Mouse (Mus musculus) kidney, adult 11 months (tissue): ENCODE results near the gene Pdzrn3.

Experiments
- DNase-seq: peaks from one replicate; pipeline ENCODE4 v3.0.0; 2022

Pdzrn3 gene

DNA sequence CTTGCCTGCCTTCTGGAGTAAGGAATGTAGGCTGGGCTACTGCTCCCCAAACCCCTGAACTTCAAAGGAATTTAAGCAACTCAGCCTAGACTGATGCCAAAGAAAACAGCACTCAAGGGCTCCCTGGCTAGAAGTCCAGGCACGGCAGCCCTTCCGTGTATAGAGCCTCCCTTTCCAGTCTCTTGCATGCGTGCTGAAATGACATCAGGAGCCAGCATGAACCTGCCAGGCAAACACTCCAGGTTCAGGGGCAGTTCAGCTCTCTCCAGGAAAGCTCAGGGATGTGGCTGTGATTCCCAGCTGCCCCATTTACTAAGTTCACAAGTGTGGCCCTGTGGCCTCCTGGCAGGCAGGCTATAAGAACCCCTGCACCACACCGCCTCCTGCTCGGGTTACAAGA is 126.5 kb downstream of the Pdzrn3 start:
- peak; percentile 21 for DNase-seq

DNA sequence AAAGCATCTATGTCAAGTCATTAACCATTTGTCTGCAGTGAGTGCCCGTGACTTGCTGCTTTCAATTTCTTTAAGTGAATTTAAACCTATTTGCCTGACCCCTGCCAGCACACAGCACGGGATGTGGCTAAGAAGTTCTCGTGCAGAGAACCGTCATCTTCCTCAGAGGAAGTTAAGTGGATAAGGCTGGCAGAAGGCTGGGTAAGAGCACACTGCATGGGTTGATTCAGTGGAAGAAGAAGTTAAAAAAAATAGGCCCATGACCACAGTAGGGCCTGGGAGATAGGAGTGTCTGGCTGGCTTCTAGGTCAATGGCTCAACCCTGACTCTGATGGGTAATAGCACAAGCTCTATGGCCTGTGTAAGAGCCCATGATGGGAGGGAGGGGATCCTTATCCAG is 131.6 kb downstream of the Pdzrn3 start:
- no peak for DNase-seq

DNA sequence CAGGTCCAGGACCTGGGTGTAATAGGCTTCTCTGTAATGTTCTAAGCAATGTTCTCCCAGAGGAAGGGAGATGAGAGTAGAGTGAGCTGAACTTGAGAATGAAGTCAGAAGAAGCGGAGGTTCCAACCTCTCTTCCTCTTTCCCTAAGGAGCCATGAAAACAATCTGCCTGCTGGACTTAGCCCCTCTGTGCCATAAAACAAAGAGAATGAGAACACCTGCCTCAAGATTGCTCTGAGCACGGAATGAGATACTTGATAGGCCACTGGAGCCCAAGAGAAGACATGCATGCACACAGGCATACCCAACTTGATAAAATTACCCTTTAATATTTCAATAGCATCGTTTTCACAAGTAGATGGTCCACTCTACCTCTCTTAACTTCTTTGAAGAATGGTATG is 133.3 kb downstream of the Pdzrn3 start:
- DNase-seq = no peak

DNA sequence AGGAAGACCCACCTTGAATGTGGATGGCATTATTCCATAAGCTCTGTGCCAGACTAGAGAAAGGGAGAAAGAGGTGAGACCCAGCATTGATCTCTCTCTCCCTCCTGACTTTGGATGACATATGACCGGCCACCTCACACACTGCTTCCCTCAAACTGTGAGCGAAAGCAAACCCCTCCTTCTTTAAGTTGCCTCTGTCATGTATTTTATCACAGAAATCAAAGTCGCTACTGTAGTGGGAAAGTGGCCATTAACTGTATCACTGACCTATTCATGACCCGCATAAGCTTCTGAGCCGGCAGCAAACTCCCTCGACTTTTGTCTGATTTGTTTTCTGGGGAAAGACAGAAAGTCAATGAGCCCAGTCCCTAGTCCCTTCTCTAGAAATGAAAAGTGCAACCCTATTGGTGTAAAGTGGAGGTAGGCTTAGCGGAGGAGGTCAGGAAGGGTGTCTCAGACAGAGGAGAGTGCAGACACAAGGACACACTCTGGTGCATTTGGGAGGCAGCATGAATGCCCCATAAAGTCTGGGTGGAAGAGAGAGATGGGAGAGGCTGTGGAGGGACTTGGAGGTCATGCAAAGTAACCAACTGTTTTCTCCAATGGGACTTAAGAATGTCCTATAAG is 134.4 kb downstream of the Pdzrn3 start:
- DNase-seq = no peak

DNA sequence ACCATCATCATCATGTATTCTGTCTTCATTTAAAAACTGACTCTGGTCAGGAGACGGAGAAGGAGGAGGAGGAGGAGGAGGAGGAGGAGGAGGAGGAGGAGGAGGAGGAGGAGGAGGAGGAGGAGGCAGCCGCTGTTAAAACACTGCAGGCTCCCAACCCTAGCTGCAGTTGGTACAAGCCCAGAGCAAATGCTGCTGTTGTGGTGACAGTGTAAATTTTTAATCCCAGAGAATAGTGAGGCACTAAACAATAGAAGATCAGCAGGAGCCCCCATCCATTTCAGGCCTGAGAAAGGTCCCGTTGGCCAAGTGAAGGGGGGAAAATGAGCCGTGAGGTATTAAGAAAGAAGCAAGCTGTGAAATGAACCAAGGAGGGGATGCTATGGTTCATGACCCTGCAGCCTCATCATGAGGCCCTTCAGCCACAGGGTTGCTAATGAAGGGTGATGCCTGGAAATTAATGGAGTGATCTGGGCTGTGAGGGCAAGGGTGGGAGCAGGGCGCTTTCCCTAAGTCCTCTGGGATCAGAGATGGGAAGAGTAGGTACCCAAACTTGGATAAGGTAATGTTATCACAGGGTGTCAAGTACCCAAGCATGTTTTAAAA is 141.0 kb downstream of the Pdzrn3 start:
- no peak for DNase-seq

DNA sequence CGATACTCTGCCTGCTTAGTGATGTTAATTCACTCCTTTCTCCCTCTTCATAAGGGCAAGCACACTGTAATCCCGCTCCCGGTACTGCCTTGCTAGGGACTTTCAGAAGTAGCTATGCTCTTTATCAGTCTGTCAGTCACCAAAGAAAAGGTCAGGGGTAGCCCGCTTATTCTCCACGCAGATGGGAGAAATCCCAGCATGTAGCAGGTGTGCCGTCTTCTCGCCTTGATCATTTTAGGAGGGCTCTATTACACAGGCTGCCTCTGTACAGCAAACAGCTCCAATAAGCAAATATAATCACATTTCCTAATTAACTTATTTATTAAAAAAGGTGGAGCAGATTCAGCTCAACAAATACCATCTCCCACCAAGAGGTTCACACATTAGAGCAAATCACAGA is 141.5 kb downstream of the Pdzrn3 start:
- no peak for DNase-seq

DNA sequence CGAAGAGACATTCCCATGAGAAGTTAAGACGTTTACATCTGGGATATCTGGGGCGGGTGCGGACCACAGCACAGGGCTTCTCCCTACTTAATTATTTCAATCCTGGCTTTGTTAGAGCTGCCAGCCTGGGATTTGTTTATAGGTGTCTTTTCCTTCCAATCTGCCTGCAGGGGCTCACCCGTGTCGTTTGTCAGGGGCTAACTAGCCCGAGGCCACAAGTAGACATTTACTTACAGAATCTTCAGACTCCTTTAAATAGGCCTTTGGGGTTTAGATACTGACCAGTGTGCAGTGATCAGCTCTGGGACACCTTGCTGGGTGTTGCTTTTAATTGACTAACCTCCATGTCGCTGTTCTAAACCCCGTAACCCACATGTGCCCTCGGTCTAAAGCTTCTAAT is 143.3 kb downstream of the Pdzrn3 start:
- no peak for DNase-seq

DNA sequence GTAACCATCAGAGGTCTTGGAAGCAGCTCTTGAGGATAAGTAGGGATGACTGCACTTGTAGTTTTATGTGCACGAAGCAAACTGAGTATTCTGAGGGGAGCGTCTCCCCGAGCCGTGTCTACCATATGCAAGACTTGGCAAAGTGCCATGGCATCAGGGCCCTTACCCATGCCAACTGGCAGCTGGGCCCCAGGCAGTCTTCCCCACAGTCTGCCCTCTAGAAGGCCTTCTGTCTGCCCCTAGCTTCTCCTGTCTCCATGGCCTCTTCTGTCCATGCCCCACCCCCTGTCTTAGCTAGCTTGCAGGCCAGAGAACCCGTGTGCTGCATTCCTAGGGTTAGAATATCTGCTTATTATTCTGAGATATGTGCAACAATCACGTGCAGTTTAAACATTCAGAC is 144.0 kb downstream of the Pdzrn3 start:
- DNase-seq = no peak

DNA sequence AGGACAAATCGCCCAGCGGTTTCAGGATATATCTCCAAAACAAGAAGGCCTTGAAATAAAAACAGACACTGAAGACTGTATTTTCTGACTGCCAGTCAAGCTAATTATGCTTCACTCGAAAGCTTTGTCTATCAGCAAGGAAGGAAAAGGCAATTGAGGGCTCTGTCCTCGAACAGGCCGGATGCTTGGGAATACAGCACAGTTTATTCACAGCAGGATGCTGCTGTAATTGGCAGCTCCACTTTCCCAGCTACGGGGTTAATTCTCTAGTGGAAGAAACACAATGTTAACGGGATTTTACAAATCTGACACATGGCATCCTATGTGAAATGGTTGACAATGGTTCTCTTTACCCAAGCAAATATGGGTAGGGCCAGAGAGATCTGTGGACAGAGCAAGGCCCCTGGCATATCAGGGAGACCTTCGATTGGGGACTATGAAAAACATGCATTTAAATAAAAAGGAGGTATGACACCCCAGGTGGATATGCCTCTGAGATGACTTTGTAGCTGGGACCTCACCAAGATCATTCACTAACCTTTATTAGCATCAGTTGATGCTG is 150.3 kb downstream of the Pdzrn3 start:
- no peak for DNase-seq

DNA sequence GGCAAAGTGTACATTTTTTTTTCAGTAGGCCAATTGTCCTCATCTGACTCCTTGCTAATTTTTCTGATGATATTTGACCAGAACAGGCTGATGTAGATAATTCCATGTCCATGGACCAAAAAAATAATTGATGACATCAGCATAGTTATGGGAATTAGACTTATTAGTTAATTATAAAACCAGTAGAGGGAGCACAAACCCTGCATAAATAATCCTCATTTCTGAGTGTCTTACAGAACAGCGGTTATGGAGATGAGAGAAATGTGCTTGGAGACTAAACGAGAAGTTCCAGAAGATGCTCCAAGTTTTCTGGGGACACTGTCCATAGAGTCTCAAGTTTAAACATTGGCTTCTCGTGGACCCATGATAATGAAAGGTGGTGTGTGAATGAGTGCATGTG is 157.4 kb downstream of the Pdzrn3 start:
- DNase-seq = no peak

DNA sequence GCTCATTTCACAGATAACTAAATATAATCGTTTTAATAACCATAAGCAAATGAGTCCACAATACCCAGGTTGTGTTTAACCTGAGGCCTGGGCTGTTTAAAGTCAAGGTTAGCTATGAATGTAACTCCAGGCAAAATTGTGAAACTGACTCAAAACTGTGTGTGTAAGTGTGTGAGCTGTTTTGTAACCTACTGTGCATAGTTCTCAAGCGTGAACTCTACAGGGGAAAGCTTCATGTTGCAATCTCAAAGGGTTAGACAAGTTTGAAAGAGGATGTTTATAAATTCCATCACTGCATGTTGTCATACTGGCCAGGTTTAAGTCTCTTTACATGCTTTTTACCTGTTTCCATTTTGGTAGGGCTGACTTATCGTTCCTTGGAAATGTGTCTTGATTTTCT is 158.7 kb downstream of the Pdzrn3 start:
- DNase-seq = no peak

DNA sequence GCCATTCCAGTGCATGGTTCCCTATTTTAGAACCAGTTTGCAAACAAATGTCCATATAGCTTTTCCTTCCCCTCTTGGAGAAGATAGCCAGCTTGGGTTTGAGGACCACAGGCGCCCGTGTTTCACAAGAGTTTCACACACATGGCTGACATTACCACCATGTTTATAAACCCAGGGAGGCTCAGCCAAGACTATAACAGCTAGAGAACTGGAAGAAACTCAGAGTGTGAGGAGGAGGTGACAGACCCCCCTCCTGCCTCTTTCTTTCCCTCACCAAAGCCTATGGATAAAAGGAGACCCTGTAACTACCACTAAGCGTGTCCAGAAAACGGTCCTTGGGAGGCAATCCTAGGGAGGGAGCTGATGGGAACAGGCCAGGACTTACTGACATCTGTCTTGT is 159.5 kb downstream of the Pdzrn3 start:
- no peak for DNase-seq

DNA sequence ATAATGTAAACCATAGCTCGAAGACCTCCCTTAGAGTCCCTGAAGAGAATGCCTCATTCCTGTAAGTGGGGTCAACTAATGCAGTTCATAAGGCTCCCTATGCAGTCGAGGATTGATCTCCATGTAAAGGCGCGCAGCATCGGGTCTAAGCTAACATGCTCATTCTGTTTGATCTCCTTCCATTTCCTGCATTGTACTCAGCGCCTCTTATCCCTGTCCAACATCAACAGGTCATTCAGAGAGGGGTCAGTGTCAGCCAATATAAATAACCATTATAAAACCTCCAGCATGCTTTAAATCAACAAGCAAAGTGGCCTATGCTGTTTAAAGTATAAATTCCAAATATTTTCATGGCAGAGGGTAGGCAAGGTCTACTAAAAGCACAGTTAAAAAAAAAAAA is 159.9 kb downstream of the Pdzrn3 start:
- DNase-seq = no peak

DNA sequence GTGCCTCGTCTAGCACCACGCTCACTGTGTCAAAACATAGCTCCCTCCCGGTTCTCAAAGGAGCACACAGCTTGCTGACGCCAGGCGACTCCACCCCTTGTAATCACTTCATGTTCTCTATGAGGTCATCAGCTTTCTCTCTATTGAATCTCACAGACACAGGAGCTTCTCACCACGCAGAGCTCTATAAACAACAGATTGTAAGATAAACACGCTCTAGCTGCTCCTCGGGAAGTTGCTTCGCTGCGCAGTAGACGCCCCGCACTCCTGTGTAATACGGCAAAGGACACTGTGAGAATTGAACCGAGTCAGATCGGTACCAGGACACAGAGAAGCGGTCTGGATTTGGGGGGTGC is 162.3 kb downstream of the Pdzrn3 start:
- no peak for DNase-seq

DNA sequence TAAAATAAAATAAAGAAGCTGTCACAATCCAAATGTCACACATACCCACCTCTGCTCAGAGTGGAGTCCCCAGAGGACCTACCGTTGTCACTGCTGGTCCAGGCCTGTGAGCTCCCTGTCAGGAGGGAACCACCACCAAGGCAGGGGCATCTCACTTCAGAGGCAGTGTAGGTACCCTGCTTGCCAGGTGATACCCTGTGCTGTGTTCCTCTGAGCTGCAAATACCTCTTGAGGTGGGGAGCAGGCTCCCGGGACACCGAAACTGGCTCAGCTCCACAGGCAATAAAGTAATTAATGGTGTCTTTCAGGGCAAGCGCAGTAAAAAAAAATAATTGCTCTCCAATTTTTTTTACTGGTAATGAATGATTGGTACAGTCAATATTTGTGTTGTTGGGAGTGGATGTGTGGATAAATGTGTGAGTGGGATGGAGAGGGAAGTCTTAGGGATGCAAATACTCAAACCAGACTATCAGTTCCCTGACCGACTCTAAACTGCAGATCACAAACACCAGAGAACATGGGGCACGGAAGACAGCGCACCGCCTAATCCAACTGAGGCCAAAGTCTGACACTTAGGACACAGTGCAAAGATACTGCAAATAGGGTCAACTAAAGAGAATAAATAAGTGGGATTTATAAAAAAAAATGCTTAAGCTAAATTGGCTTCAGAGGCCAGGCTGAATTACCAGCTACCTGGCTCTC is 162.8 kb downstream of the Pdzrn3 start:
- DNase-seq = no peak

DNA sequence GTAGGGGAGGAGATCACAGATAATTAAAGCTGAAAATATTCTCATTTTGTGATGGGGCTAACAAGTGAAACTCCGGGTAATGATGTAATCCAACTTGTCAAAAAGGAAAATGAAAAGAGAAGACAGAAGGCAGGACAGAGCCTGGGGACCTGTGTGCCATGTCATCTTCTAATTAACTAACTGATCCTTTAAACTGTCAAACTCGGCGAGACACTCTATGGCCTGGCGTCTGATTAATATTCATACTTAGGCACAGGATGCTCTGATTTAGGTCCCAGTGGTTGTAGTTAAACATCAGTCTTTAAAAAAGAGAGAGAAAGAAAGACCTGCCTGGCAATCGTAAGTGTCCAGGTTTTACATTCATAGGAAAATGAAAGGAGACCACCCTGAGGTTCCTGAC is 164.6 kb downstream of the Pdzrn3 start:
- no peak for DNase-seq

DNA sequence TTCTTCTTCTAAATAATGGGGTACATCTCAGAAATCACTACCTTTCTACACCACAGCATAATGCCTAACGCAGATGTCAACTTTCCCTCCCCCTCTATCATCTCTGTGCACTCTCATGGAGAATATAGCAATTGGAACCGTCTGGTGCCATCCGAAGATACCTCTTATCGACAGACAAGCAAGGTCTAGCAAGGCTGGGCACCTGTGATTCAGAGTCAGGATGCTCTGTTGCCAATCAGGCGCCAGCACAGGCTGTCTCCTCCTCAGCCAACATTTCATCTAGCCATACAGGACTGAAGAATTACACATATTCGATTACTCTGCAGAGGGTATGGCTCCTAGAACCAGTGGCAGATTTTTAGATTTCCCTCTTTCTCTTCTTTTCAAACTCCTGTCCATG is 165.6 kb downstream of the Pdzrn3 start:
- DNase-seq = no peak

DNA sequence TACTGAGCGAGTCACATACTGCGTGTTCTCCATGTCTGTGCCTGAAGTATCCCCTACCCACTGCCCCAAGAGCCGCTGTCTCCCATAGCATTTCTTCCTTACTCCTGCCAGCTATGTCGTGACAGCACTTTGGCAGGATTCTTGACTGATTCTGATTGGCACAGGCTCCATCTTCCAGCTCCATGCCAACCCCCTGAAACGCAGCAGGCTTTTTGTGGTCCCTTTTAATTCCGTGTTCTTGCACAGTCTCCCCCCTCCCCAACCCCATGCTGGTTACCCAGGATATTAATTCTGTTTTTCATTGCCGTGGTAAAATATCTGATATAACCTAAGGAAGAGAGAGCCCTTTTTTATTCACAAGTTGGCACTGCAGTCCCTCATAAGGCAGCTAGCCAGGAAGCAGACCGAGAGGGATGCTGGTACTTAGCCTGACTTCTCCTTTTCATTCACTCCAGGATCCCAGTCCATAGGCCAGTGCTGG is 166.3 kb downstream of the Pdzrn3 start:
- DNase-seq = no peak

DNA sequence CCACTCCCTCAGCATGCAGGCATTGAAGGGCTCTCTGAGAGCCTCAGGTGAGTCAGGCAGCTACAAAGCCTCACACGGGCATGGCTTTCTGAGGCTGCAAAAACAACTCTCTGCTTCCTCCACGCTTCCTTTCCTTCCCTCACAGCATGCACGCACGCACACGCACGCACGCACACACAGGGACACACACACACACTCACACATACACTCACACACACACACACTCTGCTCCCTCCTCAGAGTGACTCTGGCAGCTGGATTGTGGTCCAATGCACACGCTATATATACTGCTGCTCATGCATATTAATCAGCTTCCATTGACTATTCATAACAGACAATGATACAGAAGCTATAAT is 178.8 kb downstream of the Pdzrn3 start:
- no peak for DNase-seq

DNA sequence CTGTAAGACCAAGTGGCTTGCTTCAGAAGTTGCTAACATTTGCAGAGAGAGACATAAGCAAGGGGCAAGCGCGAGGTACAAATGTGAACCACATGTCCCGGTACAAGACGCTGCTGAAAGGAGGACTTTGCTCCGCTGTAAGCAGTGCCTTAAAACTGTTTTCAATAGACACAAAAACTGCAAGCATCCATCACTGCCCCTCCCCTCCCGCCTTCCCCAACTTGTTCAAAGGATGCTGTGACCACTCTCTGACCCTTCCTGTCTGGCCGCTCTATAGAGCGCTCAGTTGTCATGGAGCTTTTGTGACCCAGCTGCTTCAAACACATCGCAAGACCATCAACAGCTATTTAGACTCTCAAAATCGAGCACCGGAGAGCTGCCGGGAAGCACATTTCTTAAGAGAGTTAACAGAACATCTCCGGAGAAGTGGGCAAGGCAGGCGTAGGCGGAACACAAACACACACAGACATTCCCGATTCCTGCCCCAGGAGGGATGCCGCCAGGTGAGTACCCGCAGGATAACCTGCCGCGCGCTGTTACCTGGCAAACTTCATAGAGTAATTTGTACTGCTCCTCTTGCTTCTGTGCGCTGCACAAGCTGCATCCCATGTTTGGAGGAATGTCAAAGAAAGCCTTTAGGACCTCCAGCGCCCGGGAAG is 179.3 kb downstream of the Pdzrn3 start:
- DNase-seq = no peak

DNA sequence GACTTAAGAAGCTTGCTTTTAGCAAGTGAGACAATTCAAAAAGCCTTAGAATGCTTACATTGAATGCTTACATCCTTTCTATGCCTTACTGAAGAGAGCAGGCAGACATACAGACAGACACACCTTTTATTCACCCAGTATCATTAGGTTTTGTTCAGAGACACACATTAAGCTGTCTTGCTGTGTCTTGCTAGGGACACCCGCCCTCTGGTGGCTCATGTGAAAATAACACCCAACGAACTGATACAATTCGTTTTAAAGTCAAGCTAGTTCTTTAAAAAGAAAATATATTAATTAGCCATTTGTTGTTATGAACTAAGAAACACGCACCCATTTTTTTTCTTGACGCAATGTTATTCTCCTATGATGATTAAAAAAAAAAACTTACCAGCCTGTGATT is 180.1 kb downstream of the Pdzrn3 start:
- peak; percentile 40 for DNase-seq

DNA sequence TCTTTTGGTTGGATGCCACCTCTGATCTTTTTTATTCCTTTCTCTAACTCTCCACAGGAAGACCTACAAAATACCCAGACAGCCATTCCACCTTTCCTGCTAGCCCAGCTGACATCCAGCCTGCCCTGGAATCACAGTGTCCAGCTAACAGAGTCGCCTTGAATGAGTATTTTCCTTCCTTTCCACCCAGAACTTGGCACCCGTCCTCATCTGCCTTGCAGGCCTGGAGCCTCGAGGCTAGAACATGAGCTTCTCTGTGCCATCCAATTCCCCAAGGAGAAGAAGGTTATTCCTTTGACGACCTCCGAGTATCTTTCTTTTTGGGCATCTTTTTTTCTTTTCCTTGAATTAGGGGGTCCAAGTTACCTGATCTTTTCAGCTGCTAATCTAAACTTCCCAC is 181.8 kb downstream of the Pdzrn3 start:
- DNase-seq = no peak

DNA sequence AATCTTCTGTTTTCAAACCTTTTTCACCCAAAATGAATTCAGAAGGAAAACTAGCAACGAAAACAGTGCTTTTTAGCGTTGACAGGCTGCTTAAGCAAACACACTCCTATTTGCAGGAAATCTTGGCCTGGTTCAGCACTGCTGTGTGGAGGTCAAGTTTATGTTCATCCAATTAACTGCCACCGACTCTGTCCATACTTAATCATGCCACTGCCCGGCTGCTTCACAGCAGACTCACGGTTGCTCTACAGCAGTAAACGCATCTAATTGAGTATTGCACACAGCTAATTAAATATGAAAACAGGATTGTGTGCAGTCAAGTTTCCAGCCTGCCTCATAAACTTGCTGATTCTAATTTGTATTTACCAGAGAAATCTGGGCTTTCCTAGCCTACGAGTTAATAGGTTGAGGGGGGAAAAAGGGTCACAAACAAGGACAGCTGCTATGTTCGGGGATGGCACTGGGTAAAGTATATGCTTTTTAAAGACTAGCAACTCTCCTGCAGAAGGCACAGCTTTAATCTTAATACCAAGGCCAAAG is 183.2 kb downstream of the Pdzrn3 start:
- no peak for DNase-seq

DNA sequence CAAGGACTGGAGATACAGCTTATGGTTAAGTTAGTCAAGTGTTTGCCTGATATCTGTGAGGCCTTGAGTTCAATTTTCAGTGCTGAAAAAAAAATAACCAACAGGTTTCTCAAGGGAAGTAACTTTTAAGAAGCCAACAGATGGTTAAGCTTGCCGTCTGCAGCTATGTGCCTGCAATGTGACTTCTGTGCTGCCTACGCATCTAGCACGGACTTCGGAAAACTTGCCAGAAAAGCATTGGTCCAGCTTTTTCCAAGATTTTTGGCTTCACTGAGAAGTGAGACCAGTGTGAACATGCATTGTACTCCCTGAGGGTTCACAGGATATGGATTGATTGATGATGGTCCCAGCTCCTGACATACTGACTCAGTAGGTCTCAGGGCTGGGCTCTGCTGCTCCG is 186.1 kb downstream of the Pdzrn3 start:
- no peak for DNase-seq
